Mouse (Mus musculus) ES-E14 (cell line): Measurements from ENCODE around the gene Dlg2.

Experiments
- HCFC1 ChIP-seq: IDR thresholded peaks from 2 replicates; pipeline ENCODE4 v1.6.1; 2012; ENCODE audit warnings: low read length, inconsistent platforms, borderline replicate concordance; ENCODE audit not compliant: insufficient read depth
- ZC3H11A ChIP-seq: IDR thresholded peaks from 2 replicates; pipeline ENCODE4 v1.6.1; 2012; ENCODE audit warnings: low read depth, mild to moderate bottlenecking, inconsistent platforms, low read length, borderline replicate concordance

DNA sequence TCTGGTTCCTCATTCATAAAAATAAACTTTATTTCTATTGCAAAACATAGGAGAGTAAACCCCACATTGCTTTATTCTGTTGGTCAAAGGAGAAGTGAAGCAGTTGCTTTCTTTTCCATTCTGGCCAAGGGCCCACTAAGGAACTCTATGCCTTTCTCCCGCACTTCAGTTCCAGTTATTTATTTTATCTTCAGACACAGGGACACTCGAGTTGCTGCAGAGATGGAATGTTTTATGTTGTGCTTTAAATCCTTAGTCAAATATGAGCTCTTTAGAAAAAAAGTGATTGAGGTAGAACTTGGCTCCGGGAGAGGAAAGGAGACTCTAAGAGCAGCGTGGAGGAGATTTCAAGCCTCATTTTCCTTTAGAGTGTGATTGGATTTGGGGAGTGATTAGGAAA is 1377.2 kb downstream of the Dlg2 start:
- TF ChIP-seq ZC3H11A (no peak), HCFC1 (no peak)
